Mouse (Mus musculus) c-Kit-positive CD71-negative TER-119-negative erythroid progenitor cells, embryonic 14.5 days (primary cell): ENCODE results near the gene Cnst.

ENCODE experiments used
- DNase-seq: peaks from one replicate; pipeline ENCODE4 v3.0.0-alpha.2; 2013; ENCODE audit warnings: low read depth

Gene Cnst

GRCm38 (mm10) chr1:179591639-179592038 lies 45.5 kb downstream of the Cnst start:
- no peak for DNase-seq

DNA sequence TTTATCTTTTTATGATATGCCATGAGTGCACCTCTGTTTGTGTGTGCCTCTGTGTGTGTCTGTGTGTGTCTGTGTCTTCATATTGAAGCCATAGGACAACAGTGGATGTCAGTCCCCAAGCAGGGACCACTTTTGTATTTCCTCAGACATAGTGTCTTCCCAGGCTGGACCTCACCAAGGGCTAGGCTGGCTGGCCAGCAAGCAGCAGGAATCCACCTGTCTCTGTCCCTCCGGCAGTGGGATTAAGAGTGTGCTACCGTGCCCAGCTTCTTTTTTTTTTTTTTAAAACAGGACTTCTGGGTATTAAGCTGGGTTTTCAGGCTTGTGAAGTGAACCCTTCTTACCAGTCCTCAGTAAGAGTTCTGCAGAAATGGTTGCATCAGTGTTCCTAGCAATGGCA lies 46.0 kb downstream of the Cnst start:
- no peak for DNase-seq

- no peak for DNase-seq
Measured at GRCm38 (mm10) chr1:179592972-179593371, 46.8 kb downstream of the Cnst start.

DNA sequence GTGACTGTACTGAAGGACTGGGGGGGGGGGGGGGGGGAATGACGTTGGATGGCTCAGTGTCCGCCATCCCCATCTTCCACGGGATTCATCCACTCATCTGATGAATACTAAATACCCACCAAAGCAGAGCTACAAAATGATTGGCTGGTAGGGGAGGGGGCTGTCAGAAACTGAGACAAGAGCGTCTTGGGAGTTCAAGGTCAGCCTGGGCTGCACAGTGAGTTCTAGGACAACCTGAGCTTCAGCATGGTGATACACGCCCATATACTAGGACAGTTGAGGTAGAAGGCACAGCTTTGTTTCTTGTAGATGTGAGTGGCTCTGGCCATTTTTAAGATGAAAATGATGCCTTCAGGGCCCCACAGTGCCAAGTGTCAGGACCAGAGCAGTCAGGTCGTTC lies 52.2 kb downstream of the Cnst start:
- DNase-seq = no peak

DNA sequence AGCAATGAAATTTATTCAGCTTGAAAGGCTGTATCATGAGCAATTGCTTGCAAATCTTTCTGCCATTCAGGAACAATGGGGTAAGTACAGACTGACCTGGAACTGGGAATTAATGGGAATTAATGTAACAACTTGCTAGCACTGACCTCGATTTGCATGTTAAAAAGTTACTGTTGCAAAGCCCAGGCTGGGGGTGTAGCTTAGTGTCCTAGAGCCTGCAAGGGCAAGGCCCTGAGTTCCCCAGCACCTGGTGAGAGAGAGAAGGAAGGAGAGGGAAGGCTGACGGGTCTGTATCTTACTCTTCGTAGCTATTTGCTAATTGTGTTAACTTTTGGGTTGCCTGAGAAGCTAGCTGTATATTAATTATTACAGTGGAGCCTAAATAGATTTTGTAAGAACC lies 58.4 kb downstream of the Cnst start:
- no peak for DNase-seq

DNA sequence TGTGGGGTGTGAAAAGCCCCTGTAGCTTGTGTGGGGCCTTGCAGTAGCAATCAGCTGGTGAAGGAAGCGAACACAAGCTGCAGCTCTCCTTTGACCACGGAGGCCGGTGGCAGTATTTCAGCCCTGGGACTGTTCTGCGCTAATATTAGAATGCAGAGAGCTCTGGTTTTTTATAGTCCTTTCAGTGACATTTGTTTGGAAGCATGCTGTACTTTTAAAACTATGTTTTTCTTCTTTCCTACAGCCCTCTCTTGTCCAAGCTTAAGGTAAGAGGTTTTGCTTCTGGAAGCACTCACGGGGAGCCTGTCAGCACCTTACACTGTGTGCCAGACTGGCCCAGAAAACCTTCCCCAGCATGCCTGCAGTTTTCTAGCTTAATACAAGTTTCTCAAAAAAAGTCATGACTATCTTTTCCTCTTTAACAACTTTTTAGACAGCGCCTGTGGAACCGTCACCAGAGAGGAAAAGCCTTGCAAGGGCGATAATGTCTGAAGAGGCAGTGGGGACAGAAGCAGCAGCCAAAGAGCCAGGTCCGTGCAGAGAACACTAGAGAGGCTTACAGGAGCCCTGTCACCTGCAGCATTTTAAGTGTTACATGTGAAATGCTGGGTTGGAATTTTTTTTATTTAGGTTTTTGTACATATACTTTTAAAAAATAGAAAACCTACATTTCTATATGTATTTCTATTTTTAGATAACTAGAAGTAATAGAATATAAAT lies 60.0 kb downstream of the Cnst start:
- DNase-seq = no peak

DNA sequence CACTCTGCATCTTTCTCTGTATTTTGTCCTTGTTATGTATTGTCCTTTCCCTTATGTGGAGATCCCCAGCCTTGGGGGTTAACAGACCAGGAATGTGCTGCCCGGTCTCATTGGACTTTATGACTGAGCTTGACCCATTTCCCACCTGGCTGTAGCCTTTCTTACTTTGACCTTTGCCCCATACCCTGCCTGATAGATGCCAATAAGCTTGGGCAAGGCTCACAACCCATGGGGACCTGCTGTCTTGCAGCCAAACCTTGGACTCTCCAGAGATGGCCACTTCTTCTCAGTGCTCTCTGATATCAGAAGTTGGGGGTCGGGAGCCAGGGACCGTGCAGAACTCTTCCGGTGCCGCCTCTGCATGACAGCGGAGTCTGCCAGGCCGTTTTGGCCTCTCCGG lies 62.4 kb downstream of the Cnst start:
- DNase-seq = no peak

- DNase-seq = no peak
Measured at GRCm38 (mm10) chr1:179609724-179610505, 63.7 kb downstream of the Cnst start.

- no peak for DNase-seq
Measured at GRCm38 (mm10) chr1:179611182-179611581, 65.0 kb downstream of the Cnst start.

GRCm38 (mm10) chr1:179612418-179612817 lies 66.2 kb downstream of the Cnst start:
- DNase-seq = no peak

DNA sequence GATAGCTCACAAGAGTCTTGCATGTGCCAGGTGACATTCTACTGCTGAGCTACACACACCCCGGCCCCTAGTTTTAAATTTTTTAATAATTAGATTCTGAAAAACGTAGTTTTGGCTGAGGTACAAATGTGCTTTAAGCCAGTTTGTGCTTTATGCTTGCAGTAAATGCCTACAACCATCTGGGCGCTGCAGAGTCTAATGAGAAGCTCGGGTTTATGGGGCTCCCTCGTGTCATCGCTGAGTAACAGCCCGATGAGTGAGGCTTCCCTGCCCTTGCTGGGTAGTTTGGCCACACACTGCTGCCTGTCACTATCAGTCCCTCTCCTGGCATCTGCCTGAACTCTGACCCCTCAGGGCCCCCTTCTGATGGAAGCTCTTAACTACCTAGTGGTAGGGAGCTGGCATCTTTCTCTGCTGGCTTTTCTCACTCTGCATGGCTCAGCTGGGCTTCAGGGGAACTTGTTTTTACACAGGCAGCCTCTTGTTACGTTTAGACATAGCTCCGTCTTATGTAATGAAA lies 66.9 kb downstream of the Cnst start:
- no peak for DNase-seq

- DNase-seq = no peak
Measured at GRCm38 (mm10) chr1:179617426-179617825, 71.3 kb downstream of the Cnst start.

DNA sequence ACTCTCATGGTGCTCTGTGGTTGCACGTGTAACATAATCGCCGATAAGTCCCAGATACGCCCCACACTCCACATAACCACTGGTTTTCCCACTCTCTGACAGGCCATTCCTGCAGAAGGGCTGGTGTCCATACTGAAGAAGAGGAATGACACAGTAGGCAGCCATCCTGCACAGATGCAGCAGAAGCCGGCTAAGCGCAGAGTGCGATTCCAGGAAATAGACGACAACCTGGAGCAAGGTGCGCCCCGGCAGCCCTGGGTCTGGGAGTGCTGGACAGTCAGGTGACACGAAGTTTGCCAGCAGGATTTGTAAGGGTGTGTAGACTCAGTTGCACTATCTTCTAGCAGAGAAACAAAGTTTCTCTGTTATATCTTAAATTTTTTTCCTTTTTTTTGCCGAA lies 76.5 kb downstream of the Cnst start:
- no peak for DNase-seq

DNA sequence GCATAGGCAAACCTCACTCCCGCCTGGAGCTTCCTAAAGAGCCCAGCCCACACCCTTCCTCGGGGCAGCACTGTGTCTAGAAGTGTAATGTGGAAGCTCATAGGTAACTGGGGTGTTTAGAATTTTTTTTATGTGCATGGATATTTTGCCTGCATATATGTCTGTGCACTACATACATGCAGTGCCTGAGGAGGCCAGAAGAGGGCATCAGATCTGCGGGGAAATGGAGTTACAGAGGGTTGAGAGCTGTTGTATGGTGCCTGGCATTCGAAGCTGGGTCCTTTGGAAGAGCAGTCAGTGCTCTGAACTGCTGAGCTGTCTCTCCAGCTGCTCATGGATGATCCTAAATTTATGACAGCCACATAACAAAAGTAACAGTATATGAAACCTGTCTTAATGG lies 77.5 kb downstream of the Cnst start:
- DNase-seq = no peak

- peak; percentile 45 for DNase-seq
Measured at GRCm38 (mm10) chr1:179624354-179624753, 78.2 kb downstream of the Cnst start.

GRCm38 (mm10) chr1:179627855-179628254 lies 81.7 kb downstream of the Cnst start:
- DNase-seq = no peak

DNA sequence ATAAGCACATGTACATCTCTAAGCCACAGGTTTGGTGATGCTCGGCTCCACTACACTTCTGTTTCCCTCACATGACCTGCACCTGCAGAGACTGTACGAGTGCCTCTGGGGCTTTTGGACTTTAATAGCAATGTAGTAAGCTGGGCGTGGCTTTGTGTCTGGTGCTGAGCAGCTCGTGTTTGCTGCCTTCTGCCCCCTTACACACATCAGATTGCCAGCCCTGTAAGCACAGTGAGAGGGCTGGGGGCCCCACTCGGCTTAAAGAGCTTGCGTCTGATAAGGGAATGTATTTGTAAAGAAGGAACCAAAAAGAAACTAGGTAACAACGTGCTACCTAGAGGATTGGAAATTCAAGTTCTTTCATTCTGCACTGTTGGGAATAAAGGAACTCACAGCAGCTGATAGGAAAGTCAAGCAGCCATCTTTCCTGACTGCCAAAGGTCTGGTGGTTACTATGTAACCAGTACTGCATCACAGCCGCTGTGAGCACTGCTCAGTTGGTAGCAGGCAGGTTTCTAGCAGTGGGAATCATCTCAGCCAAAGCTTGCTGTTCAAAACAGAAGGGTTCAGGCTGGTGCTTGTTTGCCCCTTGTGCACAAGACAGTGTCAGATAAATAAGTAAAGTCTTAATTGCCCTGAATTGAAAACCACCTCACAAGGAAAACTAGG lies 82.4 kb downstream of the Cnst start:
- DNase-seq = no peak

GRCm38 (mm10) chr1:179629276-179629675 lies 83.1 kb downstream of the Cnst start:
- DNase-seq = no peak

DNA sequence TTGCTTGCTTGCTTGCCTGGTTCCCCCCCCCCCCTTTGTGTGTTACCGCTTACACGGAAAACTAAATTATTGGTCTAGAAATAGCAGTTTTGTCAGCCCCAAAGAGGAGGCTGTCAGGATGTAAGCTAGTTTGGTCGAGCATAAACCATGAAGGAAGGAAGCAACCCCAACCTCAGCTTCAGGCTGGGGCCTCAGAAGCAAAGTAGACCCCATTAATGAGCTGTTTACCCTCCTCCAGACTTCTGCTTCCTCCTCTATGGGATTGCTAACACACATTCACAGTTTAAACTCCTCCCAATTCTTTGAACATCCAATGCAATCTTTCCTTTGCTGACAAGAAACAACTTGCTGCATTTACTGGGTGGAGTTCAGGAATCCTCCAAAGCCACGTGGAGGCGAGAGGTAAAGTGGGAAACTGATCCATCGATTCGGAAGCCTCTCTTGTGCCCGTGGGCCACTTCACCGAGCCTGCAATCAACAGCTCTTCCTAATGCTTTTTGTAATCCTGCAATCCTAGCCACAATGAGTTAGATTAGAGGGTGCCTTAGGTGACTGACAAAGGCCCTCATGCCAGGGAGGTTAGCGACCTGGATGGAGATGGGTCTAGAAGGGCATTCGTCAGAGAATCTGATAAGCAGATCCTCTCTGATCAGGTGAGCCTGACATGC lies 86.7 kb downstream of the Cnst start:
- no peak for DNase-seq

DNA sequence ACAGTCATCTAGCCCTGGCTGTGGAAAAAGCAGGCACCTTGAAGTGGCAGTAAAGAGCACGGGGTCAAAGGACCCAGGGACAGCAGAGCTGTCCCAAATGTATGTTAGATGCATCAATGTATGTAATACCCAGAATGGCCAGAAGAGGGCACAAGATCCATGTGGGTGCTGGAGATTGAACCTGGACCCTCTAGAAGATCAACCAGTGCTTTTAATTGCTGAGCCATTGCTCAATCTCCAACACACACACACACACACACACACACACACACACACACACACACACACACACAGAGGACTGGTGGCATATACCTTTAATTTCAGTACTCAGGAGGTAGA lies 87.2 kb downstream of the Cnst start:
- DNase-seq = peak; percentile 66

- DNase-seq = no peak
Measured at GRCm38 (mm10) chr1:179634159-179634558, 88.0 kb downstream of the Cnst start.

DNA sequence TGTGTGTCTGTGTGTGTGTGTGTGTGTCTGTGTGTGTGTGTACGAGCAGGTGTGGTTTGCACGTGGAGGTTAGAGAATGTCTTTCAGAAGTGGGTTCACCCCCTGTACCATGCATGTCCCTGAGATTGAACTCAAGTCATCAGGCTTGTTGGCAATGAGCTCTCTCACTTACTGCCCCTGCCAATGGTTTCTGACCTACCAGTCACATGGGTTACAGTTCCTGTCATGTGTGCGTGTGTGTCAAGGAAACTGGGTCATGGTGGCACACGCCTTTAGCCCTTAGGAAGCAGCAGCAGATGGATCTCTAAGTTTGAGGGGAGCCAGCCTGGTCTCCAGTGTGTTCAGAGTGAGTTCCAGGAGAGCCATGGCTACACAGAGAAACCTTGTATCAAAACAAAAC lies 96.6 kb downstream of the Cnst start:
- DNase-seq = no peak
